Mouse (Mus musculus): ENCODE measurements at regions not wholly inside any gene's neighbourhood (a gene's known extent, or its start where the extent isn't known, plus 50 kb on each side); places are given as distances from the start of the nearest gene placed in this dataset.
A peak's percentile ranks its signal among the peaks of the same experiment; 100 is the strongest.

- no peak for DNase-seq
Observed at GRCm38 (mm10) chr17:68916531-68916930, 90.1 kb downstream of the Tmem200c start.

DNA sequence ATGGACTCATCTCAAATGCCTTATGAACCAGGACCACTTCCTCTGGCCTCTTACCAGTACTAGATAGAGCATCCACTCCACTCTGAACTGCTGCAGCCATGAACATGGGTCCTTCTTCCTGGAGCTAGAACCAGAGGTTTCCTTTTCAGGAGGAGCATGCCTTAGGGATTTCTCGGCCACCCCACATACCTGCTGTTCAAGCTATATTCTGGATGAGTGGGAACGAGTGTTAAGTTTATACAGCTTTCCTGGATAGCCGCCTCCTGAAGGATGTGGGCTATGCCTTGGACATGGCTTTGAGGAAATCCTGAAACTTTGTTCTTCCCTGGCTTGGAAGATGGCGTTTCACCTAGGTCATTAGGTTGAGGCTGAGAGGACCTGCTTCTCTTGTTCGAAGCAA, 91.8 kb downstream of the Tmem200c start:
- no peak for DNase-seq

DNA sequence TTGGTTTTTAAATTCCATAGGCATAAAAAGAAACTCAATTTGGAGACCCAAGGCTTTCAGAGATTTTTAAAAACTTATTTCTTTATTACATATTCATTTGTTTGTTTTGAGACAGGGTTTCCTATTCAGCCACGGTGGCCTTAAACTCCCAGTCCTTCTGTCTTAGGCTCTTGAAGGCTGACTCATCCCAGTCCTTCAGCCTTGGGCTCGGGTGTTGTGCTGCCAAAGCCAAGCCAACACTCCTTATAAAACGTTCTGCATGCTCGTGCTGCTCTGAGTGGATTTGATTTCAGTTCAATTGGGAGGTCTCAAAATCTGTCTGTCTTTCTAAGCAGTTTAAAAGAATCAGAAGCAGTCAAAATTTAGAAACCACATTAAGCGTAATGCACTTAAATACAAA, 96.8 kb downstream of the Tmem200c start:
- peak; percentile 13 for DNase-seq

- DNase-seq = no peak
Observed at GRCm38 (mm10) chr17:68927418-68927817, 101.0 kb downstream of the Tmem200c start.

DNA sequence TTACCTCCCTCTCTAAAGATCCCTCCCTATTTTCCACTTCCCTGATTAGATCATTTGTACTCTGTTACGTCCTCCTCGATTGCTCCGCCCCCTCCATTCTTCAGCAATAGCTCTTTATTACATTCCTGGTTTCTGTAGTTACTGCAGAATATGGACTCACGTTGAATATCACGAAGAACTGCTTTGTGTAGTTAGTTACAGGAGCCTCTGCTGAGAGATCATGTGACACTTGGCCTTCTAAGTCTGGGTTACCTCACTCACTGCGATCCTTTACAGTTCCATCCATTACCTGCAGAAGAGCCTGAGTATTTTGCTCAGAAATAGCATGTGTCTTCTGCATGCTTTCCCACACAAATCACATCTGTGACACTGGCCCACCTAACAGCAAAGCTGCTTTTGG, 102.3 kb downstream of the Tmem200c start:
- DNase-seq = no peak

- DNase-seq = no peak
Observed at GRCm38 (mm10) chr17:68933265-68933664, 106.8 kb downstream of the Tmem200c start.

- no peak for DNase-seq
Observed at GRCm38 (mm10) chr17:68934066-68934465, 107.6 kb downstream of the Tmem200c start.

GRCm38 (mm10) chr17:68936016-68936415, 109.6 kb downstream of the Tmem200c start:
- DNase-seq = no peak

DNA sequence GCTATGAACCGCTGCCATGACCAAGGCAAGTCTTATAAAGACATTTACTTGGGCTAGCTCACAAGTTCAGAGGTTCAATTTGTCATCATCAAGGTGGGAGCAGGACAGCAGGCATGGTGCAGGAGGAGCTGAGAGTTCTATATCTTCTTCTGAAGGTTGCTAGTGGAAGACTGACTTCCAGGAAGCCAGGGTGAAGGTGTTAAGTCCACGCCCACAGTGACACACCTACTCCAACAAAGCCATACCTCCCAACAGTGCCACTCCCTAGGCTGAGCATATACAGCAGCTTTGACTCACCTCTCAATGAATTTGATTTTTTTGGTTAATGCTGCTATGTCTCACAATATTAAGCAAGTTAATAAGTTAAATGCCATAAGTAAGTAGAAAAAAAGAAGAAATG, 119.2 kb upstream of the Epb41l3 start:
- no peak for DNase-seq

GRCm38 (mm10) chr17:68961160-68961559, 114.3 kb upstream of the Epb41l3 start:
- DNase-seq = no peak

DNA sequence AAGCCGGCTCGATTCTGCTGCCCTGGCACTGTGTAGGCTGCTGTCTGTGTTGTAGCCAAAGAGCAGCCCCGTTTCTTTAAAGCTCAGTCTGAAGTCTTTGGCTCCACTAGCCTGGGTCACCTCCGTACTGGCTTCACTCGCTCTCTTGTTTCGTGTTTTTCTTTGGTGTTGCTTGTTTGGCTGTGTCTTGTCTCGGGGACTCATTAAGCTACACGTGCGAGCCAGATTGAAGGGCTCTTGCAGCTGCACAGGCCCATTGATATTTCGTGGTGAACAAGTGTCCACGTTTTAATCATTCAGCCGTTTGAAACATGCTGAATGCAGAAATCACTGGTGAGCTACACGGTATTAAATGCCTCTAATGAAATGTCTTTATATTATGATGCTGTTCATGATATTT, 99.9 kb upstream of the Epb41l3 start:
- DNase-seq = no peak

DNA sequence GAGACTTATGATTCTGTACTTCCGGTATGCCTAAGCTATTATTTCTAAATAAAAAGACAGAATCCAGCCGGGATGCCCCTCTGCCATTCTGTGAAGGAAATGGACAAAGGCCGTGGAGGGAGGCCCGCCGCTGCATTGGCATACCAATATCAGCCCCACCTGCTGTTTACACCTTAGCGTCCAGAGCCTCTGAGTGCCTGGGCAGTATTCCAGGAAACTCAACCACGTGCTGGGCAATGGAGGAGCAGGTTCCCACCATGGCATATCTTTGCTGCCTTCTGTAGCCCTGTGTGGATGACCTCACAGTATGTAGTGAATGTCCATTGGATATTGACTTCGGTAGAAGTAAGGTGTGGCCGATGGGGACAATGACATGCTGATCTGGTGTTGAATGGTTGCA, 97.3 kb upstream of the Epb41l3 start:
- no peak for DNase-seq

GRCm38 (mm10) chr17:68981120-68981519, 94.4 kb upstream of the Epb41l3 start:
- no peak for DNase-seq

DNA sequence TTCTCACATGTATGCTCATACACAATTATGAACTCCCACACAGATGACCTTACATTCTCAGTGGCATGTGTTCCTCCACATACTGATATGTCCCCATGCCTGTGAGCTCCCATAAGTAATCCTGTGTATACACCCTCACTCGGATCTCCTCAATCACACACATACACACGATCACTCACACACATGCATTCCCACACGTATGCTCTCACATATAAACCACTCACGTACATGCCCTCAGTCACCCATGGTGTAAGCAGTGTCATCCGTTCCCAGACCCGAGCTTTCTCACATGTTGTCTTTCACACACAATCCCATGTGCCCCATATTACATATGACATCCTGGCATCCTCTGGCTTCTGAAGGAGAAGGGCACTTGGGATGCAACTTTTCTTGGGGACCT, 93.4 kb upstream of the Epb41l3 start:
- no peak for DNase-seq

- DNase-seq = peak; percentile 8
Observed at GRCm38 (mm10) chr17:68999913-69000312, 75.6 kb upstream of the Epb41l3 start.

- no peak for DNase-seq
Observed at GRCm38 (mm10) chr17:69004051-69004450, 71.4 kb upstream of the Epb41l3 start.

DNA sequence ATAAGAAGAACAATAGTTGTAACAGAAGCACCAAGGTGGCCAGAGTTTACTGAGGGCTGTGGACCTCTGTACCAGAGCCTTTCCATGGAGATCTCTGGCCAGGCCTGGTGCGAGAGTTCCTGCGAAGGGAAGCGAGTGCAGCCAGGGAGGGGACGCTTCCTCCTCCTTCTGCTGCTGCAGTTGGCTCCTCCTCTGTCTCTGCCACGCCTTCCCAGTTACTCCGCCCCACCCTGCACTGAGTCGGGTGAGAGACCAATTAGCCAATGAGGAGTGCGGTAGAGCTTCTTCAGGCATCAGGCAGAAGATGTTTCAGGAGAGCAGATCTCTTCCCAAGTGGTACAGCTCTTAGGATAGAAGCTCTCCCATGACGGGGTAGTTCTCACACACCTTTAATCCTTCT, 69.2 kb upstream of the Epb41l3 start:
- no peak for DNase-seq
